Mouse (Mus musculus) liver, embryonic 14.5 days (tissue): ENCODE measurements around the gene Ube2e2. TPM values are rescaled to one million over a fixed set of nuclear protein-coding genes. Genes with fewer than 3 reads are reported as not detected.

Experiments used
- ATAC-seq: fragments of 200-750 bp; cut with Nextera tagmentation; 2 replicates; pipeline ENCODE4 v1.8.0; 2017; ENCODE audit warnings: moderate number of reproducible peaks, mild to moderate bottlenecking, moderate library complexity; ENCODE audit not compliant: insufficient read depth
- DNase-seq, 3 experiments: peaks; one replicate each; pipeline ENCODE4 v3.0.0-alpha.2; 2012 to 2013; ENCODE audit warnings: low read depth in 3 of 3, low spot score in 3 of 3
- H3K27ac ChIP-seq: fragments of 300-500 bp; sonication (generic); 2 replicates; pipeline ENCODE4 v1.5.1; 2014; ENCODE audit warnings: moderate library complexity, mild to moderate bottlenecking, control low read depth, inconsistent platforms
- H3K27me3 ChIP-seq: fragments of 300-500 bp; sonication (generic); 2 replicates; pipeline ENCODE4 v1.6.1; 2014; ENCODE audit warnings: mild to moderate bottlenecking, low read length, moderate library complexity; ENCODE audit not compliant: control insufficient read depth, insufficient read depth
- H3K36me3 ChIP-seq: fragments of 300-500 bp; sonication (generic); replicated peaks from 2 replicates; pipeline ENCODE4 v1.6.1; 2014; ENCODE audit warnings: low read depth; ENCODE audit not compliant: control insufficient read depth, insufficient read depth
- H3K4me1 ChIP-seq, 2 experiments: fragments of 200-500 bp in 1 of 2; fragments of 300-500 bp in 1 of 2; sonication (generic) in 1 of 2; replicated peaks; 2 replicates each; pipeline ENCODE4 v1.6.1; 2012 to 2014; ENCODE audit warnings: antibody characterized with exemption in 1 of 2, inconsistent platforms in 1 of 2, low read length in 1 of 2; ENCODE audit not compliant: control insufficient read depth in 2 of 2, insufficient read depth in 2 of 2
- H3K4me2 ChIP-seq: fragments of 300-500 bp; sonication (generic); 2 replicates; pipeline ENCODE4 v1.6.1; 2014; ENCODE audit warnings: low read depth, mild to moderate bottlenecking, control low read depth, moderate library complexity
- H3K4me3 ChIP-seq, 2 experiments: fragments of 200-500 bp in 1 of 2; fragments of 300-500 bp in 1 of 2; sonication (generic) in 1 of 2; 2 replicates each; pipeline ENCODE4 v1.5.1; 2012 to 2014; ENCODE audit warnings: low read depth in 2 of 2, low read length in 2 of 2, mild to moderate bottlenecking in 2 of 2, control low read depth in 1 of 2, inconsistent platforms in 1 of 2, moderate library complexity in 1 of 2; ENCODE audit not compliant: insufficient read depth in 1 of 2
- H3K9ac ChIP-seq: fragments of 300-500 bp; sonication (generic); replicated peaks from 2 replicates; pipeline ENCODE4 v1.6.1; 2014; ENCODE audit warnings: mild to moderate bottlenecking, control low read depth, moderate library complexity
- H3K9me3 ChIP-seq: fragments of 300-500 bp; sonication (generic); 2 replicates; pipeline ENCODE4 v1.6.1; 2016; ENCODE audit warnings: low read length, mixed read lengths; ENCODE audit not compliant: control insufficient read depth
- CTCF ChIP-seq: IDR thresholded peaks from 2 replicates; pipeline ENCODE4 v1.5.1; 2016; ENCODE audit warnings: antibody characterized with exemption, low read depth, control low read depth
- EP300 ChIP-seq: IDR thresholded peaks from 2 replicates; pipeline ENCODE4 v1.6.1; 2016; ENCODE audit warnings: antibody characterized with exemption, low read depth
- WGBS: fragments of 180-500 bp; shearing (Covaris S2); extraction: QIAGEN DNeasy Blood & Tissue Kit; methylation state at CpG from one replicate; pipeline ENCODE4 v1.1.7; 2014; ENCODE audit not compliant: insufficient replicate concordance; 5-methylcytosine and 5-hydroxymethylcytosine counted together
- polyA plus RNA-seq, 2 experiments: library from polyadenylated mRNA; depleted of rRNA in 1 of 2; stranded (reverse) in 1 of 2; unstranded in 1 of 2; fragments of >200 nt; fragmentation: Nextera tagmentation in 1 of 2; extraction: Ambion mirVana in 1 of 2; gene quantifications; 2 replicates each; pipeline versions ENCODE4 v1.2.1 to v1.2.3; 2012 to 2014

Gene Ube2e2
- polyA plus RNA-seq, 2 experiments, result 3.8 to 5.2 TPM

- H3K36me3 ChIP-seq, result no peaks in the 10 kb centered on the region
These were observed 244.9 kb downstream of the Ube2e2 start for GRCm38 (mm10) chr14:18649123-18649675.

GRCm38 (mm10) chr14:18641656-18642055 is 252.4 kb downstream of the Ube2e2 start:
- 58% methylated on average over 4 of the region's 4 CpGs for WGBS
- no peak for TF ChIP-seq CTCF
- no peak for TF ChIP-seq EP300
- no peaks in the 10 kb centered on the region for H3K9me3 ChIP-seq
- no peaks in the 10 kb centered on the region for H3K27me3 ChIP-seq
- no peak overlapping the region for H3K4me2 ChIP-seq
- no peak overlapping the region for H3K27ac ChIP-seq
- no peaks in the 10 kb centered on the region for H3K36me3 ChIP-seq
- ATAC-seq (no peak), DNase-seq (no peak)
- no peak overlapping the region for H3K9ac ChIP-seq
- no peaks in the 10 kb centered on the region for H3K4me1 ChIP-seq
- no peak overlapping the region for H3K4me3 ChIP-seq

More at GRCm38 (mm10) chr14:18649123-18649675, 244.9 kb downstream of the Ube2e2 start:
- H3K4me2 ChIP-seq, result no peak overlapping the region
- TF ChIP-seq EP300, result no peak
- no peak for TF ChIP-seq CTCF
- no peak overlapping the region for H3K4me3 ChIP-seq
- H3K4me1 ChIP-seq, result no peaks in the 10 kb centered on the region
- no peak overlapping the region for H3K27ac ChIP-seq
- DNase-seq (no peak), ATAC-seq (no peak)
- H3K9me3 ChIP-seq, result no peaks in the 10 kb centered on the region
- WGBS, result 36% methylated on average over 2 of the region's 2 CpGs
- H3K9ac ChIP-seq, result no peak overlapping the region
- no peaks in the 10 kb centered on the region for H3K27me3 ChIP-seq

- TF ChIP-seq CTCF, result no peak
- TF ChIP-seq EP300, result no peak
These were observed 255.2 kb downstream of the Ube2e2 start for GRCm38 (mm10) chr14:18638753-18639456.

DNA sequence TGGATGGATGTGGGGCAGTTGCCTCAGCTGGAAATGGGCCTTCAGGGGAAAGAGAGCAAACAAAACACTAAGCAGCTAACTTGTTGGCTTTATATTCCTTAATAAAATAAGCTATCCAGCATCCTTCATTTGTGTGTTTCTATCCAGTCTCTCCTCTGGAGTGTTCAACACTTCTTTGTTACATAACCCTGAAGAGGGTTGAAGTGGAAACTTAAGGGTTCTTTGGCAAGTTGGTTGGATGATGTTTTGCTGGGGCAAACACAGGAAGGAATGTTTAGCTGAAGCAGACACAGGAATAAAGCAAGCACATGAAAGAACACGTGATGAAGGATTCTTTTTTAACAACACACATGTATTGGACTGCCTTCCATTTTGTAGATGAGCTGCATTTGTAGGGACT is 256.3 kb downstream of the Ube2e2 start:
- TF ChIP-seq CTCF (no peak), EP300 (no peak)
- Histone ChIP-seq H3K4me3 (no peak overlapping the region), H3K27ac (no peak overlapping the region), H3K9ac (no peak overlapping the region), H3K9me3 (no peaks in the 10 kb centered on the region), H3K27me3 (no peaks in the 10 kb centered on the region), H3K36me3 (no peaks in the 10 kb centered on the region), H3K4me1 (no peaks in the 10 kb centered on the region), H3K4me2 (no peak overlapping the region)
- no peak for ATAC-seq
- no peak for DNase-seq
- 71% methylated on average over 1 of the region's 1 CpGs for WGBS

More at GRCm38 (mm10) chr14:18638753-18639456, 255.2 kb downstream of the Ube2e2 start:
- no peak overlapping the region for H3K4me2 ChIP-seq
- H3K4me1 ChIP-seq, result no peaks in the 10 kb centered on the region
- H3K27me3 ChIP-seq, result no peaks in the 10 kb centered on the region
- ATAC-seq (no peak), DNase-seq (no peak)
- WGBS, result 51% methylated on average over 2 of the region's 2 CpGs
- H3K36me3 ChIP-seq, result no peaks in the 10 kb centered on the region
- no peak overlapping the region for H3K4me3 ChIP-seq
- H3K9ac ChIP-seq, result no peak overlapping the region
- H3K9me3 ChIP-seq, result no peaks in the 10 kb centered on the region
- no peak overlapping the region for H3K27ac ChIP-seq

DNA sequence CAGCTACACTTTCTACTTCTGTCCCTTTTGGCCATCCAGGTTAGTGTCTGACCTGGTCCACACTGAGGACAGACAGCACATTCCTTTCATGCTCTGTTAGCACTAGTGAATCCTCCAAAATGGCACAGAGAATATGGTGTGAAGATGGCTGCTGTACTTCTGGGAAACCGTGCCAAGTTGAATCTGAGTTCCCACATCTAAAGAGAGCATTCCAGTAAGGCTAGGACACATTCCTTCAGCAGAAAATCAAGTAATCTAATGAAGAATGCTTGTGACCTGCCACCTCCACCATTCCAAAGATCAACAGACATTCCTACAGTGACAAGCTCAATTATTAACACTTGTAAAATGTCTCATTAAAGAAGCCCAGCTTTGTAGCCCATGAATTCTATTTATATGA is 265.9 kb downstream of the Ube2e2 start:
- DNase-seq (no peak), ATAC-seq (no peak)
- WGBS, result 58% methylated on average over 1 of the region's 1 CpGs
- Histone ChIP-seq H3K9me3 (no peaks in the 10 kb centered on the region), H3K9ac (no peak overlapping the region), H3K27me3 (no peaks in the 10 kb centered on the region), H3K27ac (no peak overlapping the region), H3K4me2 (no peak overlapping the region), H3K36me3 (no peaks in the 10 kb centered on the region), H3K4me3 (no peak overlapping the region), H3K4me1 (no peaks in the 10 kb centered on the region)
- TF ChIP-seq EP300 (no peak), CTCF (no peak)
